Mouse (Mus musculus): Measurements from ENCODE around the gene Atad2b. TPM values are rescaled to one million over a fixed set of nuclear protein-coding genes. Genes with fewer than 3 reads are reported as not detected.

Gene Atad2b
- 18.4 and 50.3 TPM in 2 replicates for polyA plus RNA-seq (2012; ENCODE audit: low replicate concordance)

GRCm38 (mm10) chr12:4916994-4917804, at the start of gene Atad2b:
Gene Atad2b (plus strand): TSS chr12:4917353.

GRCm38 (mm10) chr12:4874161-4874927, 42.8 kb upstream of the Atad2b start, which contains the start of gene Mfsd2b:
Gene Mfsd2b (minus strand): TSS chr12:4874359.

GRCm38 (mm10) chr12:4906951-4907906, 9.9 kb upstream of the Atad2b start, which contains the start of gene Ubxn2a:
Gene Ubxn2a (minus strand): TSS chr12:4907705.

Other genes starting within 250 kb of the Atad2b start
- gene Fam228a, start 178.9 kb upstream of the Atad2b start, polyA plus RNA-seq (2012; ENCODE audit: low replicate concordance): not detected in 2 replicates
- gene Pfn4, start 148.3 kb upstream of the Atad2b start, polyA plus RNA-seq (2012; ENCODE audit: low replicate concordance): 0.12 TPM in 1 of 2 replicates, not detected in the other
- gene Fam228b, start 148.1 kb upstream of the Atad2b start, polyA plus RNA-seq (2012; ENCODE audit: low replicate concordance): 0.38 and 0.51 TPM in 2 replicates
- gene Sf3b6, start 99.8 kb upstream of the Atad2b start, polyA plus RNA-seq (2012; ENCODE audit: low replicate concordance): 4.2 and 7.6 TPM in 2 replicates
- 2.6 and 2.9 TPM in 2 replicates for gene Fkbp1b, start 75.8 kb upstream of the Atad2b start, polyA plus RNA-seq (2012; ENCODE audit: low replicate concordance)
- 0.63 and 2.1 TPM in 2 replicates for gene Wdcp, start 74.0 kb upstream of the Atad2b start, polyA plus RNA-seq (2012; ENCODE audit: low replicate concordance)
- gene Mfsd2b, start 43.0 kb upstream of the Atad2b start, polyA plus RNA-seq (2012; ENCODE audit: low replicate concordance): 8.0 and 29.2 TPM in 2 replicates
- gene Ubxn2a, start 9.6 kb upstream of the Atad2b start, polyA plus RNA-seq (2012; ENCODE audit: low replicate concordance): 5.7 and 10.9 TPM in 2 replicates

Data from hematopoietic multipotent progenitor cell, adult 10-12 weeks (in vitro differentiated cells).